Mouse (Mus musculus) neural tube, embryonic 11.5 days (tissue): ENCODE measurements at regions not wholly inside any gene's neighbourhood (a gene's known extent, or its start where the extent isn't known, plus 50 kb on each side); places are given as distances from the start of the nearest gene placed in this dataset.
A peak's percentile ranks its signal among the peaks of the same experiment; 100 is the strongest.

Source experiments
- ATAC-seq: fragments of 200-750 bp; cut with Nextera tagmentation; 2 replicates; pipeline ENCODE4 v1.8.0; 2017; ENCODE audit warnings: moderate number of reproducible peaks, mild to moderate bottlenecking, moderate TSS enrichment, moderate library complexity; ENCODE audit not compliant: insufficient read depth, low FRiP score, low TSS enrichment
- DNase-seq: peaks from one replicate; pipeline ENCODE4 v3.0.0-alpha.2; 2015; ENCODE audit warnings: low spot score
- H3K27ac ChIP-seq: fragments of 300-500 bp; sonication (generic); 2 replicates; pipeline ENCODE4 v1.5.1; 2014; ENCODE audit warnings: low read depth, mild to moderate bottlenecking, low read length
- H3K27me3 ChIP-seq: fragments of 300-500 bp; sonication (generic); 2 replicates; pipeline ENCODE4 v1.6.1; 2014; ENCODE audit warnings: mild to moderate bottlenecking, low read length, mixed read lengths; ENCODE audit not compliant: control insufficient read depth, insufficient read depth
- H3K36me3 ChIP-seq: fragments of 300-500 bp; sonication (generic); 2 replicates; pipeline ENCODE4 v1.6.1; 2014; ENCODE audit warnings: mild to moderate bottlenecking, low read length, moderate library complexity, mixed read lengths; ENCODE audit not compliant: control insufficient read depth, insufficient read depth
- H3K4me1 ChIP-seq: fragments of 300-500 bp; sonication (generic); 2 replicates; pipeline ENCODE4 v1.6.1; 2014; ENCODE audit warnings: low read length, mixed read lengths; ENCODE audit not compliant: control insufficient read depth, insufficient read depth
- H3K4me2 ChIP-seq: fragments of 300-500 bp; sonication (generic); 2 replicates; pipeline ENCODE4 v1.6.1; 2014; ENCODE audit warnings: low read depth, mild to moderate bottlenecking, moderate library complexity
- H3K4me3 ChIP-seq: fragments of 300-500 bp; sonication (generic); 2 replicates; pipeline ENCODE4 v1.5.1; 2014; ENCODE audit warnings: low read depth, low read length
- H3K9ac ChIP-seq: fragments of 300-500 bp; sonication (generic); 2 replicates; pipeline ENCODE4 v1.6.1; 2014; ENCODE audit warnings: mild to moderate bottlenecking, low read length
- H3K9me3 ChIP-seq: fragments of 300-500 bp; sonication (generic); 2 replicates; pipeline ENCODE4 v1.6.1; 2016; ENCODE audit warnings: low read length; ENCODE audit not compliant: control insufficient read depth
- WGBS: fragments of 180-500 bp; shearing (Covaris S2); extraction: QIAGEN DNeasy Blood & Tissue Kit; methylation state at CpG from one replicate; pipeline ENCODE4 v1.1.7; 2014; 5-methylcytosine and 5-hydroxymethylcytosine counted together

GRCm38 (mm10) chr12:77060766-77061561, 99.0 kb upstream of the Max start:
- H3K27me3 ChIP-seq = no peaks in the 10 kb centered on the region
- ATAC-seq (no peak), DNase-seq (no peak)
- 78% methylated on average over 9 of the region's 9 CpGs for WGBS
- no peaks in the 10 kb centered on the region for H3K9me3 ChIP-seq
- no peak overlapping the region for H3K4me2 ChIP-seq
- no peak overlapping the region for H3K9ac ChIP-seq
- H3K36me3 ChIP-seq = no peaks in the 10 kb centered on the region
- no peak overlapping the region for H3K4me3 ChIP-seq
- H3K4me1 ChIP-seq = no peaks in the 10 kb centered on the region
- H3K27ac ChIP-seq = no peak overlapping the region

GRCm38 (mm10) chr12:77060060-77060695, 98.2 kb upstream of the Max start:
- WGBS = 47% methylated on average over 16 of the region's 16 CpGs
- Histone ChIP-seq H3K4me1 (no peaks in the 10 kb centered on the region), H3K27me3 (no peaks in the 10 kb centered on the region), H3K36me3 (no peaks in the 10 kb centered on the region), H3K9ac (no peak overlapping the region), H3K4me2 (no peak overlapping the region; the same call in 1 of the 2 replicates), H3K4me3 (no peak overlapping the region), H3K27ac (no peak overlapping the region), H3K9me3 (no peaks in the 10 kb centered on the region)
- ATAC-seq (no peak), DNase-seq (peak; percentile 40)

GRCm38 (mm10) chr12:77059679-77060059, 97.7 kb upstream of the Max start:
- Histone ChIP-seq H3K27me3 (no peaks in the 10 kb centered on the region), H3K9ac (no peak overlapping the region), H3K36me3 (no peaks in the 10 kb centered on the region), H3K4me2 (no peak overlapping the region), H3K4me1 (no peaks in the 10 kb centered on the region), H3K9me3 (no peaks in the 10 kb centered on the region), H3K4me3 (no peak overlapping the region), H3K27ac (no peak overlapping the region)
- WGBS = 88% methylated on average over 4 of the region's 4 CpGs
- ATAC-seq (no peak), DNase-seq (no peak)

GRCm38 (mm10) chr12:77058596-77059190, 96.7 kb upstream of the Max start:
- Histone ChIP-seq H3K4me1 (no peaks in the 10 kb centered on the region), H3K9me3 (no peaks in the 10 kb centered on the region), H3K4me3 (no peak overlapping the region), H3K9ac (no peak overlapping the region), H3K27me3 (no peaks in the 10 kb centered on the region), H3K27ac (no peak overlapping the region), H3K4me2 (no peak overlapping the region), H3K36me3 (no peaks in the 10 kb centered on the region)
- no peak for DNase-seq
- WGBS = 42% methylated on average over 4 of the region's 4 CpGs
- no peak for ATAC-seq

- H3K27ac ChIP-seq = no peak overlapping the region
These were observed 94.9 kb upstream of the Max start for GRCm38 (mm10) chr12:77056748-77057370.

GRCm38 (mm10) chr12:77054700-77055099, 92.7 kb upstream of the Max start:
- DNase-seq (no peak), ATAC-seq (no peak)
- whole genome bisulfite sequencing = 95% methylated on average over 5 of the region's 5 CpGs
- H3K36me3 ChIP-seq = no peaks in the 10 kb centered on the region
- no peaks in the 10 kb centered on the region for H3K27me3 ChIP-seq
- no peaks in the 10 kb centered on the region for H3K9me3 ChIP-seq
- no peak overlapping the region for H3K4me2 ChIP-seq
- H3K27ac ChIP-seq = no peak overlapping the region
- no peak overlapping the region for H3K4me3 ChIP-seq
- H3K4me1 ChIP-seq = no peaks in the 10 kb centered on the region
- no peak overlapping the region for H3K9ac ChIP-seq

More at GRCm38 (mm10) chr12:77056748-77057370, 94.9 kb upstream of the Max start:
- Histone ChIP-seq H3K4me3 (no peak overlapping the region), H3K36me3 (no peaks in the 10 kb centered on the region), H3K27me3 (no peaks in the 10 kb centered on the region), H3K4me2 (no peak overlapping the region), H3K4me1 (no peaks in the 10 kb centered on the region), H3K9me3 (no peaks in the 10 kb centered on the region), H3K9ac (no peak overlapping the region)
- DNase-seq (no peak), ATAC-seq (no peak)
- WGBS = 70% methylated on average over 5 of the region's 5 CpGs

- DNase-seq (no peak), ATAC-seq (no peak)
- Histone ChIP-seq H3K9ac (no peak overlapping the region), H3K9me3 (no peaks in the 10 kb centered on the region), H3K4me2 (no peak overlapping the region), H3K27me3 (no peaks in the 10 kb centered on the region), H3K36me3 (no peaks in the 10 kb centered on the region), H3K27ac (no peak overlapping the region), H3K4me3 (no peak overlapping the region), H3K4me1 (no peaks in the 10 kb centered on the region)
- WGBS = 93% methylated on average over 7 of the region's 7 CpGs
These were observed 92.2 kb upstream of the Max start for GRCm38 (mm10) chr12:77054211-77054610.

- no peak overlapping the region for H3K4me2 ChIP-seq
- ATAC-seq = no peak
- DNase-seq = peak; percentile 43
- H3K9ac ChIP-seq = no peak overlapping the region
- H3K36me3 ChIP-seq = no peaks in the 10 kb centered on the region
- no peak overlapping the region for H3K4me3 ChIP-seq
- WGBS = 72% methylated on average over 6 of the region's 6 CpGs
- H3K4me1 ChIP-seq = no peaks in the 10 kb centered on the region
- no peaks in the 10 kb centered on the region for H3K27me3 ChIP-seq
- H3K27ac ChIP-seq = no peak overlapping the region
- H3K9me3 ChIP-seq = no peaks in the 10 kb centered on the region
These were observed 90.9 kb upstream of the Max start for GRCm38 (mm10) chr12:77052853-77053252.
